Mouse (Mus musculus): ENCODE measurements around the gene Tatdn2. TPM values are rescaled to one million over a fixed set of nuclear protein-coding genes. Genes with fewer than 3 reads are reported as not detected.
A peak's percentile ranks its signal among the peaks of the same experiment; 100 is the strongest.
"Not testable (repeated sequence)": the region's sequence is repeated elsewhere in the genome, so short reads cannot be mapped to it uniquely, and the experiment has no call there.

Gene Tatdn2
- polyA plus RNA-seq, 1 experiment: 21.0 TPM

GRCm38 (mm10) chr6:113669821-113670220 is 27.0 kb upstream of the Tatdn2 start:
- H3K27me3 ChIP-seq (ENCODE audit: control insufficient read depth, insufficient read depth, insufficient read length): no peaks in the 10 kb centered on the region
- no peak overlapping the region for H3ac ChIP-seq (ENCODE audit: control insufficient read depth, insufficient read length)
- no peak overlapping the region for H3K4me2 ChIP-seq (ENCODE audit: low read depth)
- H3K79me2 ChIP-seq (ENCODE audit: control insufficient read depth, insufficient read depth): no peaks in the 10 kb centered on the region
- no peaks in the 10 kb centered on the region for H3K36me3 ChIP-seq (ENCODE audit: control insufficient read depth, insufficient read depth)
- TF ChIP-seq TCF12 (IDR thresholded peaks at IDR 0.05; ENCODE audit: insufficient read depth, poor library complexity, severe bottlenecking) (no peak), POLR2AphosphoS2 (IDR thresholded peaks at IDR 0.05; ENCODE audit: insufficient read length, low read depth) (no peak), TCF3 (IDR thresholded peaks at IDR 0.05; ENCODE audit: insufficient read length, low read depth) (no peak), E2F4 (IDR thresholded peaks at IDR 0.05; ENCODE audit: insufficient read depth) (no peak), MAX (IDR thresholded peaks at IDR 0.05; ENCODE audit: low read depth) (no peak), USF1 (IDR thresholded peaks at IDR 0.05; ENCODE audit: low read depth) (peak; percentile 33), SRF (IDR thresholded peaks at IDR 0.05; ENCODE audit: control insufficient read depth, insufficient read length, low read depth) (no peak), CEBPB (IDR thresholded peaks at IDR 0.05; ENCODE audit: insufficient read depth, poor library complexity, severe bottlenecking) (no peak), MYOD1 (IDR thresholded peaks at IDR 0.05; ENCODE audit: control insufficient read depth in 1 of 3, insufficient read length in 2 of 3, low read depth in 2 of 3) (peak; percentile 13 to 90 (median 61)), MYOG (IDR thresholded peaks at IDR 0.05; ENCODE audit: control insufficient read depth in 1 of 3, insufficient read depth in 1 of 3, insufficient read length in 2 of 3, low read depth in 2 of 3) (no peak)
- H3K4me3 ChIP-seq: no peak overlapping the region

- H3K4me3 ChIP-seq; H3ac ChIP-seq (ENCODE audit: control insufficient read depth, insufficient read length); H3K4me2 ChIP-seq (ENCODE audit: low read depth); H3K27me3 ChIP-seq (ENCODE audit: control insufficient read depth, insufficient read depth, insufficient read length); H3K36me3 ChIP-seq (ENCODE audit: control insufficient read depth, insufficient read depth); H3K79me2 ChIP-seq (ENCODE audit: control insufficient read depth, insufficient read depth): not testable (repeated sequence)
Observed at GRCm38 (mm10) chr6:113672029-113672428, 24.8 kb upstream of the Tatdn2 start.

GRCm38 (mm10) chr6:113672989-113673388 is 23.9 kb upstream of the Tatdn2 start:
- Histone ChIP-seq H3K4me2 (ENCODE audit: low read depth) (no peak overlapping the region), H3K27me3 (ENCODE audit: control insufficient read depth, insufficient read depth, insufficient read length) (no peaks in the 10 kb centered on the region), H3K79me2 (ENCODE audit: control insufficient read depth, insufficient read depth) (no peaks in the 10 kb centered on the region), H3K4me3 (no peak overlapping the region), H3ac (ENCODE audit: control insufficient read depth, insufficient read length) (no peak overlapping the region), H3K36me3 (ENCODE audit: control insufficient read depth, insufficient read depth) (no peaks in the 10 kb centered on the region)
- TF ChIP-seq POLR2A (IDR thresholded peaks at IDR 0.05; ENCODE audit: insufficient read length, low read depth): no peak
- no peak for TF ChIP-seq SRF (IDR thresholded peaks at IDR 0.05; ENCODE audit: control insufficient read depth, insufficient read length, low read depth)

GRCm38 (mm10) chr6:113675234-113675633 is 21.6 kb upstream of the Tatdn2 start:
- no peaks in the 10 kb centered on the region for H3K27me3 ChIP-seq (ENCODE audit: control insufficient read depth, insufficient read depth, insufficient read length)
- no peaks in the 10 kb centered on the region for H3K79me2 ChIP-seq (ENCODE audit: control insufficient read depth, insufficient read depth)
- H3K4me2 ChIP-seq (ENCODE audit: low read depth): peak overlapping the region; percentile 21
- no peak overlapping the region for H3ac ChIP-seq (ENCODE audit: control insufficient read depth, insufficient read length)
- no peaks in the 10 kb centered on the region for H3K36me3 ChIP-seq (ENCODE audit: control insufficient read depth, insufficient read depth)
- TF ChIP-seq E2F4 (IDR thresholded peaks at IDR 0.05; ENCODE audit: insufficient read depth) (no peak), MYOG (IDR thresholded peaks at IDR 0.05; ENCODE audit: control insufficient read depth in 1 of 3, insufficient read depth in 1 of 3, insufficient read length in 2 of 3, low read depth in 2 of 3) (peak in 1 of 3 experiments; percentile 62), TCF3 (IDR thresholded peaks at IDR 0.05; ENCODE audit: insufficient read length, low read depth) (no peak)
- H3K4me3 ChIP-seq: no peak overlapping the region

- no peak overlapping the region for H3K4me3 ChIP-seq
- no peak overlapping the region for H3ac ChIP-seq (ENCODE audit: control insufficient read depth, insufficient read length)
- no peaks in the 10 kb centered on the region for H3K79me2 ChIP-seq (ENCODE audit: control insufficient read depth, insufficient read depth)
- no peaks in the 10 kb centered on the region for H3K27me3 ChIP-seq (ENCODE audit: control insufficient read depth, insufficient read depth, insufficient read length)
- no peak overlapping the region for H3K4me2 ChIP-seq (ENCODE audit: low read depth)
- H3K36me3 ChIP-seq (ENCODE audit: control insufficient read depth, insufficient read depth): no peaks in the 10 kb centered on the region
- TF ChIP-seq POLR2A (IDR thresholded peaks at IDR 0.05; ENCODE audit: insufficient read length, low read depth) (no peak), MYOG (IDR thresholded peaks at IDR 0.05; ENCODE audit: control insufficient read depth in 1 of 3, insufficient read depth in 1 of 3, insufficient read length in 2 of 3, low read depth in 2 of 3) (no peak), TCF12 (IDR thresholded peaks at IDR 0.05; ENCODE audit: insufficient read depth, poor library complexity, severe bottlenecking) (no peak), TCF3 (IDR thresholded peaks at IDR 0.05; ENCODE audit: insufficient read length, low read depth) (no peak), REST (IDR thresholded peaks at IDR 0.05; ENCODE audit: insufficient read depth, insufficient read length) (no peak)
Observed at GRCm38 (mm10) chr6:113675991-113676390, 20.9 kb upstream of the Tatdn2 start.

GRCm38 (mm10) chr6:113677070-113677734 is 19.6 kb upstream of the Tatdn2 start:
- Histone ChIP-seq H3K36me3 (ENCODE audit: control insufficient read depth, insufficient read depth) (no peaks in the 10 kb centered on the region), H3K4me2 (ENCODE audit: low read depth) (peak overlapping the region; percentile 9), H3K79me2 (ENCODE audit: control insufficient read depth, insufficient read depth) (no peaks in the 10 kb centered on the region), H3K4me3 (no peak overlapping the region), H3K27me3 (ENCODE audit: control insufficient read depth, insufficient read depth, insufficient read length) (no peaks in the 10 kb centered on the region), H3ac (ENCODE audit: control insufficient read depth, insufficient read length) (no peak overlapping the region)
- TF ChIP-seq MYOG (IDR thresholded peaks at IDR 0.05; ENCODE audit: control insufficient read depth in 1 of 3, insufficient read depth in 1 of 3, insufficient read length in 2 of 3, low read depth in 2 of 3) (peak in 1 of 3 experiments; percentile 31), TCF3 (IDR thresholded peaks at IDR 0.05; ENCODE audit: insufficient read length, low read depth) (no peak)
